Mouse (Mus musculus) limb, embryonic 14.5 days (tissue): ENCODE results near the gene Trmt13. TPM values are rescaled to one million over a fixed set of nuclear protein-coding genes. Genes with fewer than 3 reads are reported as not detected.

Source experiments
- ATAC-seq: fragments of 200-750 bp; cut with Nextera tagmentation; 2 replicates; pipeline ENCODE4 v1.8.0; 2017; ENCODE audit warnings: low read depth, moderate number of reproducible peaks, moderate TSS enrichment; ENCODE audit not compliant: low FRiP score
- DNase-seq: peaks from one replicate; pipeline ENCODE4 v3.0.0-alpha.2; 2015; ENCODE audit warnings: low spot score
- H3K27ac ChIP-seq: fragments of 300-500 bp; sonication (generic); replicated peaks from 2 replicates; pipeline ENCODE4 v1.5.1; 2014; ENCODE audit warnings: low read depth, mild to moderate bottlenecking, low read length, moderate library complexity, mixed read lengths
- H3K27me3 ChIP-seq: fragments of 300-500 bp; sonication (generic); 2 replicates; pipeline ENCODE4 v1.6.1; 2014; ENCODE audit warnings: low read length, mixed read lengths; ENCODE audit not compliant: control insufficient read depth, insufficient read depth
- H3K36me3 ChIP-seq: fragments of 300-500 bp; sonication (generic); 2 replicates; pipeline ENCODE4 v1.6.1; 2014; ENCODE audit warnings: mild to moderate bottlenecking, low read length, moderate library complexity, mixed read lengths; ENCODE audit not compliant: control insufficient read depth, insufficient read depth
- H3K4me1 ChIP-seq: fragments of 300-500 bp; sonication (generic); 2 replicates; pipeline ENCODE4 v1.6.1; 2014; ENCODE audit warnings: antibody characterized with exemption, low read length, mixed read lengths; ENCODE audit not compliant: control insufficient read depth, insufficient read depth
- H3K4me2 ChIP-seq: fragments of 300-500 bp; sonication (generic); replicated peaks from 2 replicates; pipeline ENCODE4 v1.6.1; 2014; ENCODE audit warnings: low read depth, mild to moderate bottlenecking, low read length, moderate library complexity; ENCODE audit not compliant: severe bottlenecking
- H3K4me3 ChIP-seq: fragments of 300-500 bp; sonication (generic); replicated peaks from 2 replicates; pipeline ENCODE4 v1.5.1; 2014; ENCODE audit warnings: low read length
- H3K9ac ChIP-seq: fragments of 300-500 bp; sonication (generic); 2 replicates; pipeline ENCODE4 v1.6.1; 2014; ENCODE audit warnings: mild to moderate bottlenecking, low read depth, low read length, moderate library complexity; ENCODE audit not compliant: severe bottlenecking
- H3K9me3 ChIP-seq: fragments of 300-500 bp; sonication (generic); 2 replicates; pipeline ENCODE4 v1.6.1; 2016; ENCODE audit warnings: low read length; ENCODE audit not compliant: control insufficient read depth
- POLR2A ChIP-seq: fragments of 200-500 bp; IDR thresholded peaks from 2 replicates; pipeline ENCODE4 v1.8.0; 2012; ENCODE audit warnings: inconsistent platforms, mild to moderate bottlenecking, moderate library complexity, borderline replicate concordance; ENCODE audit not compliant: insufficient read depth, insufficient read length; ENCODE audit errors: extremely low read depth
- WGBS: fragments of 180-500 bp; shearing (Covaris S2); extraction: QIAGEN DNeasy Blood & Tissue Kit; methylation state at CpG from one replicate; pipeline ENCODE4 v1.1.7; 2014; 5-methylcytosine and 5-hydroxymethylcytosine counted together
- polyA plus RNA-seq, 2 experiments: library from polyadenylated mRNA; depleted of rRNA in 1 of 2; stranded (reverse) in 1 of 2; unstranded in 1 of 2; fragments of >200 nt; fragmentation: Nextera tagmentation in 1 of 2; extraction: Ambion mirVana in 1 of 2; gene quantifications; 2 replicates each; pipeline versions ENCODE4 v1.2.1 to v1.2.3; 2012 to 2014

The Trmt13 gene
- polyA plus RNA-seq, 2 experiments = 25.8 to 34.9 TPM

DNA sequence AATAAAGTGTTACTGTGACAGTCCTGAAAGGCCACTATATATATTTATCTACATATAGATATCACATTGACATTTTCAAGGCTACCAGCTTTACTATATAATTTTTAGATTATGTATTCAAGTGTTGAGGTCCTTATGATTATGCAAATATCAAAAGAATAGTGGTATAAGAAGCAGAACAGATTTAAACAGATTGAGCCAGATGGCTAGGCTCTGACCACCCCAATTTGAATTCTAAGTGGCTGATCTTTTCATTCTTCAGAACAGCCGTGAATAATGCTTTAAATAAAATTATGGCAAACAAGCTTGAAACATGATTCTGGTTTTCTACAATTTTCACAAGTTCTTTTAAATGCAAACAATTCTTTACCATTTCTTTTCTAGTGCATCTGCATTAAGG lies 17.1 kb upstream of the Trmt13 start:
- Histone ChIP-seq H3K27me3 (no peaks in the 10 kb centered on the region), H3K9ac (no peak overlapping the region), H3K9me3 (no peaks in the 10 kb centered on the region), H3K4me1 (no peaks in the 10 kb centered on the region), H3K4me2 (no peak overlapping the region), H3K36me3 (peaks cover 67% of the 10 kb centered on the region), H3K4me3 (no peak overlapping the region), H3K27ac (no peak overlapping the region)
- no peak for TF ChIP-seq POLR2A
- DNase-seq = no peak
- WGBS = 76% methylated on average over 1 of the region's 1 CpGs
- ATAC-seq = no peak

DNA sequence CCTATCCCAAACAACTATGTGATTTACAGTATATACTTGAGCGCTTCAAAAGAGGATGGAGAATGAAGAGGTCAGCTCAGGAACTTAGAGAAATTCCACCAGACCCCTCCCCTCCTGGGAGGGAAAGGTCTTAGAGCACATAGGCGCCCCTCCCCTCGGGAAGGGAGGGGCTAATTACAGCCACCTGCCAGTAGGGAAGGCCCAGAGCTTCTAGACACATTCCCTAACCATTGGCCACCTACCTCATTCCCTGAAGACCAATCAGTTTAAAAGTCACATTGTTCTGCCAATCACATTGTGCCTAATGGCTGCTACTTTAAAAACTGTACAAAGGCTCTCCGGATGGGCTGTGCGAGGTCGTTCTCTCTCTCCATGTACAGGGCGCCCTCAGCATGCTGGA lies 8.3 kb upstream of the Trmt13 start:
- Histone ChIP-seq H3K9me3 (no peaks in the 10 kb centered on the region), H3K9ac (no peak overlapping the region), H3K4me1 (no peaks in the 10 kb centered on the region), H3K4me2 (no peak overlapping the region), H3K27ac (no peak overlapping the region), H3K27me3 (no peaks in the 10 kb centered on the region), H3K4me3 (no peak overlapping the region), H3K36me3 (peaks cover 34% of the 10 kb centered on the region)
- ATAC-seq = no peak
- no peak for TF ChIP-seq POLR2A
- WGBS = 94% methylated on average over 7 of the region's 7 CpGs
- DNase-seq = no peak

DNA sequence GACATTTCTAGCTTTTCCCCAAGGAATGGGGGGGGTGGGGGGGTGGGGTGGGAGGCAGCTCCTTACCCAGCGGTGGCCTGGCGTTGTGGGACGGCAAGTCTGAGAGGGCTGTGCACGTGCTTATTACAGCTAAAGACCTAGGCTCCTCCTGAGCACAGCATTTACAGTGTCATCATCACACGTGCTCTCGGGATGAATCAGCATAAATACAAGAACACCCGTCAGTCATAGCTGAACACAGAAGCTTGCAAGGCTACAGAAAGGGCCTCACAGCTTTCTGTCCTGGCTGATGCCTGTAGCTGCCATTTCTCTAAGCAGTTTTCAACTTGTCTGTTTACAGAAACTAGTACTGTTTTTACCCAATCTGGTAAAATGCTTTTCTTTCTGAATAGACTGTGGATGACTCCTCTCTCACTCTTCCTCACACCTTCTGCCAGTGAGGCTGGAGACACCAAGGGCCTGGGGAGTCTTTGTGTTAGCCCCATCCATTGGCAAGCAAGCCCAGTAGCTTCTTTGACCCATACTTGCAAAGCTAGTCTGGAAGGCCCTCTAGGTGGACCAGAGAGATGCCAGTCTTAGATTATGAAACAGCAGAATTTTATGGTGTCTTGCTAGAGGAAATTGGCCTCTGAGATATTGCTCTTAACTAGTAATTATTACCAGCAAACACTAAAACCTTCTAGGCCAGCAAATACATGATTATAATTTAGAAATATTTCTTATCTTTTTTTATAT lies 6.4 kb upstream of the Trmt13 start:
- no peak for TF ChIP-seq POLR2A
- Histone ChIP-seq H3K9ac (no peak overlapping the region), H3K27me3 (no peaks in the 10 kb centered on the region), H3K4me3 (no peak overlapping the region), H3K36me3 (peaks cover 37% of the 10 kb centered on the region), H3K4me1 (no peaks in the 10 kb centered on the region), H3K27ac (no peak overlapping the region), H3K9me3 (no peaks in the 10 kb centered on the region), H3K4me2 (no peak overlapping the region)
- DNase-seq = no peak
- ATAC-seq = no peak
- WGBS = 95% methylated on average over 7 of the region's 7 CpGs

DNA sequence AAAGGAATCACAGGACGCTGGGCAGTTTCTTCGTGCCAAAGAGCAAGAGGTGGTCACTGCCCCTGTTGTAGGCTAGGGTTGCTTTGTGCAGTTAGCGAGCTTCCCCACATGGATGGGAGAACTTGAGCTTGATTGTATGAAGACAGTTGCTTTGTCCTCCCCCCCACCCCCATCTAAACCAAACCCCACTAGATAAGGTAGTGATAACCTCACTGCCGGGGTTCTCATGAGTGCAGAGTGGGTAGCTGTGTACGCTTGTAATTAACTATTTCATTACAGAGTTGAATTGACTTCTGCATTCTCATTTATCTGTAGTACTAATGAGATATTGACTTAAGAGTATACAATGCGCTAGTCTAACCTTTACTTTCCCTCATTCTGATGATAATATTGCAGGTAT lies 4.5 kb upstream of the Trmt13 start:
- H3K36me3 ChIP-seq = peaks cover 50% of the 10 kb centered on the region
- no peak overlapping the region for H3K9ac ChIP-seq
- no peaks in the 10 kb centered on the region for H3K9me3 ChIP-seq
- H3K27me3 ChIP-seq = no peaks in the 10 kb centered on the region
- 90% methylated on average over 6 of the region's 6 CpGs for whole genome bisulfite sequencing
- ATAC-seq (no peak), DNase-seq (no peak)
- H3K4me1 ChIP-seq = no peaks in the 10 kb centered on the region
- no peak for TF ChIP-seq POLR2A
- H3K4me3 ChIP-seq = no peak overlapping the region
- H3K4me2 ChIP-seq = no peak overlapping the region
- no peak overlapping the region for H3K27ac ChIP-seq

DNA sequence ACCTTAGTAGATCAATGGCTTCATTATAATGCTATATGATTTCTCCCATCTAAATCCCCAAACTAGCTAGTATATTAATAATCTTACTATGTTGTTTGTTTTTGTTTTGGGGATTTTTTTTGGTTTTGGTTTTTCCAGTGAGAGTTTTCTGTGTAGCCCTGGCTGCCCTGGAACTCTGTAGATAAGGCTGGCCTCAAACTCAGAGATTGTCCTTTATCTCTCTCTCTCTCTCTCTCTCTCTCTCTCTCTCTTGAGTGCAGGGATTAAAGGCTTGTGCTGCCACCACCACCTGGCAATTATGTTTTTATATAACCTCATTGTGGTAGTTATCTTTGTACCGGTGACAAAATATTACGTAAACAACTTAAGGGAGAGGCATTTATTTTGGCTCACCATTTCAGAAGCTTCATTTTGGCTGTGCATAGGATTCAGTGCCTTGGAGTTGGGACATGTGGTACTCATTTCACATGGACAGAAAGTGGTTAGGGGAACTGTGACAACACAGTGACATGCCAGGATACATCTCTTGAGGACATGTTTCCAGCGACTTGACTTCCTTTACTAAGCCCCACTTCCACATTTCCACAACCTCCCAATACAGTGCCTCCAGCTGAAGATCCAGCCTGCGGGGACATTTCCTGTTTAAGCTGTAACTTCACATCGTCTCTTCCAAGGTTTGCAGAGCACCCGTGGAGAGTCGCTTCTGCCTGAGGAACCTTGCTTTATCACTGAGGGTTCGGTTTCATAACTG lies 1.1 kb upstream of the Trmt13 start:
- TF ChIP-seq POLR2A = no peak
- peaks cover 46% of the 10 kb centered on the region for H3K36me3 ChIP-seq
- H3K9me3 ChIP-seq = no peaks in the 10 kb centered on the region
- no peak overlapping the region for H3K27ac ChIP-seq
- ATAC-seq (no peak), DNase-seq (no peak)
- H3K4me1 ChIP-seq = no peaks in the 10 kb centered on the region
- 88% methylated on average over 8 of the region's 8 CpGs for WGBS
- H3K27me3 ChIP-seq = no peaks in the 10 kb centered on the region
- no peak overlapping the region for H3K4me3 ChIP-seq
- no peak overlapping the region for H3K4me2 ChIP-seq
- no peak overlapping the region for H3K9ac ChIP-seq
